Mouse (Mus musculus): ENCODE measurements around the gene Olfr384. TPM values are rescaled to one million over a fixed set of nuclear protein-coding genes. Genes with fewer than 3 reads are reported as not detected.

The Olfr384 gene
- total RNA-seq (2023) = not detected

GRCm38 (mm10) chr11:73598294-73598693 is at the start of gene Olfr384:
Gene Olfr384, plus strand, starts transcription at chr11:73598594.

GRCm38 (mm10) chr11:73592908-73593307 is 5.5 kb upstream of the Olfr384 start, which contains the start of gene Olfr385:
Gene Olfr385, minus strand, starts transcription at chr11:73593008.

Other genes with a start within 250 kb of the Olfr384 start
- gene Olfr20, start 247.8 kb upstream of the Olfr384 start, total RNA-seq (2023) = not detected
- gene Olfr376, start 227.3 kb upstream of the Olfr384 start, total RNA-seq (2023) = not detected
- gene Olfr1, start 199.0 kb upstream of the Olfr384 start, total RNA-seq (2023) = not detected
- not detected for gene Olfr378, start 170.1 kb upstream of the Olfr384 start, total RNA-seq (2023)
- gene Olfr380, start 141.1 kb upstream of the Olfr384 start, total RNA-seq (2023) = not detected
- not detected for gene Olfr381, start 107.0 kb upstream of the Olfr384 start, total RNA-seq (2023)
- gene Olfr382, start 81.4 kb upstream of the Olfr384 start, total RNA-seq (2023) = not detected
- gene Olfr385, start 5.6 kb upstream of the Olfr384 start, total RNA-seq (2023) = not detected
- gene Zfp735, start 90.2 kb downstream of the Olfr384 start, total RNA-seq (2023) = not detected
- gene Olfr389, start 182.1 kb downstream of the Olfr384 start, total RNA-seq (2023) = not detected
- not detected for gene Olfr390, start 184.4 kb downstream of the Olfr384 start, total RNA-seq (2023)
- not detected for gene Olfr391-ps, start 204.5 kb downstream of the Olfr384 start, total RNA-seq (2023)
- not detected for gene Olfr392, start 218.5 kb downstream of the Olfr384 start, total RNA-seq (2023)

Measured in CD4-positive naive resting alpha-beta T cell, adult 57 days (primary cell).